Mouse (Mus musculus) heart, embryonic 14.5 days (tissue): ENCODE measurements at regions not wholly inside any gene's neighbourhood (a gene's known extent, or its start where the extent isn't known, plus 50 kb on each side); places are given as distances from the start of the nearest gene placed in this dataset.

ENCODE experiments used
- ATAC-seq: fragments of 200-750 bp; cut with Nextera tagmentation; 2 replicates; pipeline ENCODE4 v1.8.0; 2017; ENCODE audit warnings: low read depth, moderate TSS enrichment; ENCODE audit not compliant: insufficient number of reproducible peaks, insufficient read depth, low FRiP score
- H3K27ac ChIP-seq, 2 experiments: fragments of 200-500 bp in 1 of 2; fragments of 300-500 bp in 1 of 2; sonication (generic) in 1 of 2; replicated peaks in 1 of 2; 2 replicates each; pipeline ENCODE4 v1.5.1; 2012 to 2014; ENCODE audit warnings: low read depth in 2 of 2, low read length in 2 of 2, control low read depth in 1 of 2, mild to moderate bottlenecking in 1 of 2, mixed read lengths in 1 of 2; ENCODE audit not compliant: control insufficient read depth in 1 of 2, insufficient read depth in 1 of 2
- H3K27me3 ChIP-seq: fragments of 300-500 bp; sonication (generic); 2 replicates; pipeline ENCODE4 v1.6.1; 2014; ENCODE audit warnings: mild to moderate bottlenecking, low read length, control low read depth; ENCODE audit not compliant: control insufficient read depth, insufficient read depth
- H3K36me3 ChIP-seq: fragments of 300-500 bp; sonication (generic); 2 replicates; pipeline ENCODE4 v1.6.1; 2014; ENCODE audit warnings: mild to moderate bottlenecking, control low read depth, low read length, mixed read lengths; ENCODE audit not compliant: control insufficient read depth, insufficient read depth
- H3K4me1 ChIP-seq, 2 experiments: fragments of 200-500 bp in 1 of 2; fragments of 300-500 bp in 1 of 2; sonication (generic) in 1 of 2; 2 replicates each; pipeline ENCODE4 v1.6.1; 2012 to 2014; ENCODE audit warnings: low read length in 2 of 2, control low read depth in 1 of 2, mixed read lengths in 1 of 2; ENCODE audit not compliant: control insufficient read depth in 2 of 2, insufficient read depth in 2 of 2
- H3K4me2 ChIP-seq: fragments of 300-500 bp; sonication (generic); 2 replicates; pipeline ENCODE4 v1.6.1; 2014; ENCODE audit warnings: mild to moderate bottlenecking, low read length
- H3K4me3 ChIP-seq, 2 experiments: fragments of 200-500 bp in 1 of 2; fragments of 300-500 bp in 1 of 2; sonication (generic) in 1 of 2; 2 replicates each; pipeline ENCODE4 v1.5.1; 2012 to 2014; ENCODE audit warnings: low read length in 2 of 2, mild to moderate bottlenecking in 2 of 2, control low read depth in 1 of 2, low read depth in 1 of 2, moderate library complexity in 1 of 2; ENCODE audit not compliant: control insufficient read depth in 1 of 2, insufficient read depth in 1 of 2
- H3K9ac ChIP-seq: fragments of 300-500 bp; sonication (generic); 2 replicates; pipeline ENCODE4 v1.6.1; 2014; ENCODE audit warnings: mild to moderate bottlenecking, low read length
- H3K9me3 ChIP-seq: fragments of 300-500 bp; sonication (generic); 2 replicates; pipeline ENCODE4 v1.6.1; 2016; ENCODE audit warnings: low read length, control low read depth; ENCODE audit not compliant: control insufficient read depth
- WGBS: fragments of 180-500 bp; shearing (Covaris S2); extraction: QIAGEN DNeasy Blood & Tissue Kit; methylation state at CpG from one replicate; pipeline ENCODE4 v1.1.7; 2014; 5-methylcytosine and 5-hydroxymethylcytosine counted together

DNA sequence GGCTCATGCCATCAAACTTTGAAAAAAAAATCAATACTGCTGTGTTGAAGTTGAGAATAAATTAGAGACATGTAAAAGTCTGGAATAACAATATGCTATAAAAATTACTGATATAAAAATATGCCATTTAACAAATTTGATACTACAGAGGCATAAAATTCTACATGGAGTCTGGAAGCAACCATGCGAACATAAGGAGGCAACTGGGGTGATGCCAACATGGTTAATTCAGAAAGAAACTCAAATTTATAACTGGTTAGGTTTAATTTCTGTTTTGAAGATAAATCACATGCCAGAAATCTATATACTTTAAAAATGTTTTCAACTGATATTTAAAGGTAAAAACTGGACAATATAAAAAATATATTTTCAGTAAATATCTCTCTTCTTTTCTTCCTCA lies 111.4 kb upstream of the Nr4a3 start:
- no peak for ATAC-seq
- WGBS = 77% methylated on average over 1 of the region's 1 CpGs

DNA sequence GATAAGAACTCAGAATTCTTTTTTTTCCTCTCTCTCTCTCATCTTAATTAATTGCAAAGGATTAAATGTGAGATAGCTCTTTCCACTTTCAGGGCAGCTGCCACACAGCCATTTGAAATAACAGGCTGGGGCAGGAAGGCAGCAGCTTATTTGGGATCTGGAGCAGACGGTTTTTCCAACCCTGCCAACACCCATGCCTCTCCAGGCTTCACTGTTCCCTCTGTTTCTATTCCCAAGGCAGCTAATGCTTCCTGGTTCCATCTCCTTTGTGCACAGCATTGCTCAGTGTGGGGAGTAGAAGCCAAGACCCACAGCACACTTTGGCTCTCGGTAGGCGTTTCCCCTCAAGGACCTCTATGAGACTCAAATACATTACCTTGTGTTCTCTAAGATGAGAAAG lies 109.4 kb upstream of the Nr4a3 start:
- H3K36me3 ChIP-seq = no peaks in the 10 kb centered on the region
- H3K9me3 ChIP-seq = no peaks in the 10 kb centered on the region
- H3K9ac ChIP-seq = no peak overlapping the region
- H3K27ac ChIP-seq = no peak overlapping the region
- no peaks in the 10 kb centered on the region for H3K4me1 ChIP-seq
- H3K27me3 ChIP-seq = no peaks in the 10 kb centered on the region
- 77% methylated on average over 3 of the region's 3 CpGs for WGBS
- H3K4me2 ChIP-seq = no peak overlapping the region
- H3K4me3 ChIP-seq = no peak overlapping the region
- no peak for ATAC-seq

More for the DNA sequence above, 111.4 kb upstream of the Nr4a3 start:
- Histone ChIP-seq H3K9me3 (no peaks in the 10 kb centered on the region), H3K4me2 (no peak overlapping the region), H3K27ac (no peak overlapping the region), H3K4me1 (no peaks in the 10 kb centered on the region), H3K9ac (no peak overlapping the region), H3K4me3 (no peak overlapping the region), H3K27me3 (no peaks in the 10 kb centered on the region), H3K36me3 (no peaks in the 10 kb centered on the region)

DNA sequence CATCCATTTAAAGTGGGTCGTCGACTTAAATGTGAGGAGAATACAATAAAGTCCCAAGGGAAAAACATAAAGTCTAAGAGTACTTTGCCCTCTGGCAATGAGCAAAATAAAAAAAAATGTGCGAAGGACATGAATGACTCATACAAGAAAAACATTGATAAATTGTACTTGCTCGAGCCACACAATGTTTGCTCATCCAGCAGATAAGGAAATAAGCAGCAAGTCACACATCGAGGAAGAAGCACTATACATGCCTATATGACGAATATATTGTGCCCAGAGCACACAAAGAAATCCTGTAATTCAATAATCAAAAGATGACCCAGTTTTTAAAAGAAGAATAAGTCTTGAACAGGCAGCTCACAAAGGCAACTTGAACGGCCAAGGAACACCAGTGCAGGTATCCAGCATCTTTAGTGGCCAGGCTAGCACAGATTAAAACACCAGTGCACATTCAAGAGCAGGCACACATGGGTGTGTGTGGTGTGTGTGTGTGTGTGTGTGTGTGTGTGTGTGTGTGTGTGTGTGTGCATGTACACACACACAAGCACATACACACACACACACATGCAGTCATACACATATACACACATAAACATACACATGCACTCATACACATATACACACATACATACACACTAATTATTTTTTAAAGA lies 108.4 kb upstream of the Nr4a3 start:
- Histone ChIP-seq H3K36me3 (no peaks in the 10 kb centered on the region), H3K9me3 (no peaks in the 10 kb centered on the region), H3K4me1 (no peaks in the 10 kb centered on the region), H3K4me3 (no peak overlapping the region), H3K9ac (no peak overlapping the region), H3K4me2 (no peak overlapping the region), H3K27ac (no peak overlapping the region), H3K27me3 (no peaks in the 10 kb centered on the region)
- 63% methylated on average over 7 of the region's 7 CpGs for WGBS
- no peak for ATAC-seq

DNA sequence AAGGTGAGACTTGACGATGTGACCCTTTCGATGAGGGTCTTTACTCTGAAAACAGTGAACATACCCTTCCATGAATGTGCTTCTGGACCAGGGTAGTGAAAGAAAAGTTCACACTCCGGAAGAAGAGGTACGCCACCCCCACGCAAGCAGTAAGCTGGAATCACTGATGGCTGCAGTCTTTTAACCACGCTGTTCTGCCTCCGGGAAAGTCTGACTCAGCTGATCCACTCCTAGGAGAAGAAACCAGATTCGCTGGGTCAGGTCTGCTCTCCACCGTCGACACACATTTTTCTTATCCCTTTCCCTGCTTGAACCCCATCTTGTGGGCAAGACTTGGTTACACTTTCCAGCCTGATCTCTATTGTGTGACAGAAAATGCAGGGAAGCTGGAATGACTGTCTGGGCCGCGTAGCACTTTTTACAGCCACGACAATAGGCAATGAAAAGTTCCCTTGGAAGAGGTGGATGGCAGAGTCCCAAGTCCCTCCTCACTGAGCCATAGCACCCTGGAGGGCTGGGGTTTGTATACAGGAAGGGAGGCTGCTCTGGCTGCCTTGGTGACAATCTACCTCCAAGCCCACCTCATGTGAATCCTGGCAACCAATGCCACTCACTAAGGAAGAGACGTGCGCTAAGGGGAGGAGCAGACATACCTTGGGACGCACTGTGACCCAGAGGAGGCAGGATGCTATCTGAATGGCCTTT lies 96.9 kb upstream of the Nr4a3 start:
- Histone ChIP-seq H3K9me3 (no peaks in the 10 kb centered on the region), H3K9ac (no peak overlapping the region), H3K4me1 (peaks cover 0 to 3% of the 10 kb centered on the region in 2 experiments; a peak in 1 of 4 replicates), H3K27me3 (no peaks in the 10 kb centered on the region), H3K4me3 (no peak overlapping the region), H3K36me3 (no peaks in the 10 kb centered on the region), H3K27ac (no peak overlapping the region), H3K4me2 (no peak overlapping the region)
- WGBS = 64% methylated on average over 16 of the region's 16 CpGs
- no peak for ATAC-seq

DNA sequence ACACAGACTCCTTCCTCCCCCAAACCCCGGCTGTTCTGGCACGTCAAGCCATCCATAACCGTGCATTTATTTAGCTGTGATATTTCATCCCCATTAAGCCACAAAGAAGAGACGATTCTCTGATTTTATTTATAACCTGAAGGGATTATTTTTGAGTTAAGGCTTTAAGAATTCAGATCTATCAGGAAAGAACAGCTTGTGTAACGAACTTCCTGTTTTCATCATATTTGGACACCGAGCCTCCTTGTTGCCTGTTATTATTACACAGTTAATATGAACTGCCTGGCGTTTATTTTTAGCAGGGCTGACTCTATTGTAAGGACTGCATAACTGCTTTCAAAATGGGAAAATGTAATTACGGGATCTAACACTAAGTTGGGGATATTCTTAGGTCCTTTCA lies 96.2 kb upstream of the Nr4a3 start:
- Histone ChIP-seq H3K27ac (no peak overlapping the region), H3K4me2 (no peak overlapping the region), H3K36me3 (no peaks in the 10 kb centered on the region), H3K27me3 (no peaks in the 10 kb centered on the region), H3K4me3 (no peak overlapping the region), H3K9me3 (no peaks in the 10 kb centered on the region), H3K4me1 (peaks cover 0 to 3% of the 10 kb centered on the region in 2 experiments; a peak in 1 of 4 replicates), H3K9ac (no peak overlapping the region)
- 64% methylated on average over 8 of the region's 8 CpGs for WGBS
- ATAC-seq = no peak

DNA sequence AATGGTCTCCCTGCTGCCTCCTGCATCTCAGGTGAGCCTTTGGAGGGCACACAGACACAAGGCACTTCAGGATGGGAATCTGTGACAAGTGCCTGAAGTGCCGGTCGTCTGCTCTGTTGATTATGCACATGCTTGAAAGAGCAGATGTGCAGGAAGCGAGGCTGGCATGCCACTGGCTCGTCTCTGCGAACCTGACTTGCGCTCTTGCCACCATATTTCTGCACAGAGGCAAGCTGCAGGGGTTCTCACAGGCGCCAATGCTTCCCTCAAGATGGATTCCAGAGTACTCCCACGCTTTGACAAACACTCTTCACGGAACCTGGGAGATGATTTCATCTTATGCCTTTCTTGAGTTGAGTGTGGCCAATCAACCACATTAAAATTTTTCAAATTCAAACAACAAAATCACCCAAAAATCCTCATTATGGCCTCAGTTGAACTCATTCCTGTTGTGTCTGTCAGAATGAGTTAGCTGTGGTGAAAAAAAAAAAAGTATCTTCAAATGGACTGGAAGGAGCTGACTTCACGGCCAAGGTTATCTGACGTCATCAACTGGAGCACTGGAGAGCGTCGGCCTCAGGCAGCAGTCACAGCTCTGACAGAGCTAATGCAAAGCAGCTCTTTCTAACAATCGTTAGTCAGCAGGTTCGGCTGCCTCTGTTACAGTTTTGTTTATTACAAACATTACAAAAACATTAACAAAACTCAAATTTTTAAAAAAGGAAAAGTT lies 90.2 kb upstream of the Nr4a3 start:
- Histone ChIP-seq H3K27ac (no peak overlapping the region), H3K9ac (no peak overlapping the region), H3K36me3 (no peaks in the 10 kb centered on the region), H3K4me2 (no peak overlapping the region), H3K27me3 (no peaks in the 10 kb centered on the region), H3K4me3 (no peak overlapping the region), H3K9me3 (no peaks in the 10 kb centered on the region), H3K4me1 (peaks cover 0 to 3% of the 10 kb centered on the region in 2 experiments; a peak in 1 of 4 replicates)
- ATAC-seq = no peak
- WGBS = 41% methylated on average over 15 of the region's 15 CpGs

DNA sequence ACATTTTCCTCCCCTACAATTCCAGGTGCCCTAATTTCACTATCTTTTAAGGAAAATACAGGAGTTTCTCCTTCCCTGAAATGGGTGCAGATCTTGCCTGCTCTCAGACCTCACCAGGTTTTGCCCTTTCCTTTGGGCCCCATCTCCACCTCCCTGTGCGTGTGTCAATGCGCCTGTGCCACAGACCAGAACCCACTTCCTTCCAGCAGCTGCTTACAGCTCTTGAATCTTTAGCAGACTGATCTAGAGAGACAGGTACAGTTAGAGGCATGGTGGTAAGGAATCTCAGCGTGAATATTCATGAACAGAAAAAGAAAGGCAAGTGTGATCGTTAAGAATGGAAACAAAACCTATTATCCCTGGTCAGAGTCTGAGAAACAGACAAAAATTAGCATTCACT lies 80.3 kb upstream of the Nr4a3 start:
- WGBS = 76% methylated on average over 4 of the region's 4 CpGs
- Histone ChIP-seq H3K27me3 (no peaks in the 10 kb centered on the region), H3K9ac (no peak overlapping the region), H3K4me3 (no peak overlapping the region), H3K27ac (no peak overlapping the region), H3K9me3 (no peaks in the 10 kb centered on the region), H3K36me3 (no peaks in the 10 kb centered on the region), H3K4me1 (no peaks in the 10 kb centered on the region), H3K4me2 (no peak overlapping the region)
- ATAC-seq = no peak
